Mouse (Mus musculus) C2C12 (cell line): ENCODE measurements around the gene Iqca.

ENCODE experiments used
- CEBPB ChIP-seq: IDR thresholded peaks from one replicate; pipeline ENCODE4 v1.6.1; 2011; ENCODE audit warnings: low read depth, mild to moderate bottlenecking, control low read depth, moderate library complexity
- CTCF ChIP-seq: IDR thresholded peaks from one replicate; pipeline ENCODE4 v1.5.1; 2011; ENCODE audit not compliant: control insufficient read depth, insufficient read depth, insufficient read length
- MYOD1 ChIP-seq: IDR thresholded peaks from one replicate; pipeline ENCODE4 v1.6.1; 2011; ENCODE audit warnings: low read depth; ENCODE audit not compliant: control insufficient read depth, insufficient read length
- MYOG ChIP-seq: IDR thresholded peaks from one replicate; pipeline ENCODE4 v1.6.1; 2011; ENCODE audit not compliant: control insufficient read depth, insufficient read length; ENCODE audit errors: extremely low read depth

DNA sequence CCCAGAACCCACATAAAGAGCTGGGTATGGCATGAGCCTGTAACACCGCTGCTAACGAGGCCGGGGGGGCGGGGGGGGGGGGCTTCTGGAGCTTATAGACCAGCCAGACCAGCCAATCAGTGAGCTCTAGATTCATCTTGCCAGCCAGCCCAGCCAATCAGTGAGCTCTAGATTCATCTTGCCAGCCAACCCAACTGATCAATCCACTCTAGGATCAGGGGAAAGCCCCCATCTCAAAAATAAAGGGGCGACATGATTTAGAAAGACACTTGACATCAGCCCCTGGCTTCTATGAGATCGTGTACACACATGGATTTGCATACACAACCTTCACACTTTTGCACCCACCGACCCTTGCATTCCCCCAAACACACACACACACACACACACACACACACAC is 27.3 kb upstream of the Iqca start:
- TF ChIP-seq CTCF: no peak
- TF ChIP-seq MYOG: no peak
- no peak for TF ChIP-seq CEBPB
- no peak for TF ChIP-seq MYOD1
